Mouse (Mus musculus) kidney, embryonic 14.5 days (tissue): ENCODE results near the gene Tcte2. TPM values are rescaled to one million over a fixed set of nuclear protein-coding genes. Genes with fewer than 3 reads are reported as not detected.

ENCODE experiments used
- ATAC-seq: fragments of 200-750 bp; cut with Nextera tagmentation; 2 replicates; pipeline ENCODE4 v1.8.0; 2017; ENCODE audit warnings: moderate number of reproducible peaks, mild to moderate bottlenecking, moderate TSS enrichment, moderate library complexity; ENCODE audit not compliant: low FRiP score, low TSS enrichment
- H3K27ac ChIP-seq: fragments of 300-500 bp; sonication (generic); 2 replicates; pipeline ENCODE4 v1.5.1; 2014; ENCODE audit warnings: low read depth, mild to moderate bottlenecking, low read length, moderate library complexity, mixed read lengths
- H3K27me3 ChIP-seq: fragments of 300-500 bp; sonication (generic); 2 replicates; pipeline ENCODE4 v1.6.1; 2014; ENCODE audit warnings: mild to moderate bottlenecking, low read length; ENCODE audit not compliant: control insufficient read depth, insufficient read depth
- H3K36me3 ChIP-seq: fragments of 300-500 bp; sonication (generic); 2 replicates; pipeline ENCODE4 v1.6.1; 2014; ENCODE audit warnings: low read length, mixed read lengths; ENCODE audit not compliant: control insufficient read depth, insufficient read depth
- H3K4me1 ChIP-seq: fragments of 300-500 bp; sonication (generic); 2 replicates; pipeline ENCODE4 v1.6.1; 2014; ENCODE audit warnings: low read length, mixed read lengths; ENCODE audit not compliant: control insufficient read depth, insufficient read depth
- H3K4me2 ChIP-seq: fragments of 300-500 bp; sonication (generic); replicated peaks from 2 replicates; pipeline ENCODE4 v1.6.1; 2014; ENCODE audit warnings: low read depth, mild to moderate bottlenecking, low read length
- H3K4me3 ChIP-seq: fragments of 300-500 bp; sonication (generic); 2 replicates; pipeline ENCODE4 v1.5.1; 2014; ENCODE audit warnings: mild to moderate bottlenecking, low read length
- H3K9ac ChIP-seq: fragments of 300-500 bp; sonication (generic); 2 replicates; pipeline ENCODE4 v1.6.1; 2014; ENCODE audit warnings: low read depth, mild to moderate bottlenecking, low read length, moderate library complexity
- H3K9me3 ChIP-seq: fragments of 300-500 bp; sonication (generic); 2 replicates; pipeline ENCODE4 v1.6.1; 2016; ENCODE audit warnings: low read length; ENCODE audit not compliant: control insufficient read depth
- WGBS: fragments of 180-500 bp; shearing (Covaris S2); extraction: QIAGEN DNeasy Blood & Tissue Kit; methylation state at CpG from one replicate; pipeline ENCODE4 v1.1.7; 2014; 5-methylcytosine and 5-hydroxymethylcytosine counted together
- polyA plus RNA-seq: library from polyadenylated mRNA; unstranded; fragments of >200 nt; fragmentation: Nextera tagmentation; extraction: Ambion mirVana; gene quantifications from 2 replicates; pipeline ENCODE4 v1.2.1, GENCODE M21; 2014

The Tcte2 gene
- polyA plus RNA-seq, 1 experiment from 2014 or later = 3.4 TPM

- 47% methylated on average over 9 of the region's 9 CpGs for WGBS
- ATAC-seq = no peak
- no peak overlapping the region for H3K4me3 ChIP-seq
- no peak overlapping the region for H3K9ac ChIP-seq
- no peak overlapping the region for H3K4me2 ChIP-seq
- no peak overlapping the region for H3K27ac ChIP-seq
- H3K4me1 ChIP-seq = peaks cover 21% of the 10 kb centered on the region; the same call in 1 of the 2 replicates
- no peaks in the 10 kb centered on the region for H3K27me3 ChIP-seq
- H3K36me3 ChIP-seq = no peaks in the 10 kb centered on the region
- H3K9me3 ChIP-seq = no peaks in the 10 kb centered on the region
Observed at GRCm38 (mm10) chr17:13703611-13704320, 57.9 kb downstream of the Tcte2 start.

- H3K4me3 ChIP-seq = no peak overlapping the region
- WGBS = 16% methylated on average over 4 of the region's 4 CpGs
- H3K36me3 ChIP-seq = no peaks in the 10 kb centered on the region
- H3K27me3 ChIP-seq = no peaks in the 10 kb centered on the region
- H3K9me3 ChIP-seq = no peaks in the 10 kb centered on the region
- peak overlapping the region; percentile 8; the same call in 1 of the 2 replicates for H3K9ac ChIP-seq
- no peak overlapping the region for H3K4me2 ChIP-seq
- peak overlapping the region; percentile 49; the same call in 1 of the 2 replicates for H3K27ac ChIP-seq
- H3K4me1 ChIP-seq = peaks cover 19% of the 10 kb centered on the region; the same call in 1 of the 2 replicates
- peak; percentile 94 for ATAC-seq
Observed at GRCm38 (mm10) chr17:13700131-13701016, 61.3 kb downstream of the Tcte2 start.

GRCm38 (mm10) chr17:13699716-13700115 is 61.9 kb downstream of the Tcte2 start:
- Histone ChIP-seq H3K9ac (no peak overlapping the region), H3K36me3 (no peaks in the 10 kb centered on the region), H3K4me3 (no peak overlapping the region), H3K27ac (peak overlapping the region; percentile 49; the same call in 1 of the 2 replicates), H3K4me2 (no peak overlapping the region), H3K4me1 (peaks cover 17% of the 10 kb centered on the region; the same call in 1 of the 2 replicates), H3K9me3 (no peaks in the 10 kb centered on the region), H3K27me3 (no peaks in the 10 kb centered on the region)
- 40% methylated on average over 7 of the region's 7 CpGs for WGBS
- ATAC-seq = peak; percentile 5; the same call in 1 of the 2 replicates

- H3K27ac ChIP-seq = no peak overlapping the region
- no peak overlapping the region for H3K4me2 ChIP-seq
- H3K4me3 ChIP-seq = no peak overlapping the region
- H3K4me1 ChIP-seq = peaks cover 17% of the 10 kb centered on the region; the same call in 1 of the 2 replicates
- no peaks in the 10 kb centered on the region for H3K36me3 ChIP-seq
- no peaks in the 10 kb centered on the region for H3K27me3 ChIP-seq
- no peak for ATAC-seq
- no peak overlapping the region for H3K9ac ChIP-seq
- no peaks in the 10 kb centered on the region for H3K9me3 ChIP-seq
- WGBS = 85% methylated on average over 4 of the region's 4 CpGs
Observed at GRCm38 (mm10) chr17:13698194-13698593, 63.4 kb downstream of the Tcte2 start.

GRCm38 (mm10) chr17:13697646-13698045 is 64.0 kb downstream of the Tcte2 start:
- no peaks in the 10 kb centered on the region for H3K9me3 ChIP-seq
- 80% methylated on average over 2 of the region's 2 CpGs for WGBS
- H3K9ac ChIP-seq = no peak overlapping the region
- no peaks in the 10 kb centered on the region for H3K27me3 ChIP-seq
- H3K4me2 ChIP-seq = no peak overlapping the region
- H3K27ac ChIP-seq = no peak overlapping the region
- peaks cover 17% of the 10 kb centered on the region; the same call in 1 of the 2 replicates for H3K4me1 ChIP-seq
- H3K4me3 ChIP-seq = no peak overlapping the region
- ATAC-seq = no peak
- no peaks in the 10 kb centered on the region for H3K36me3 ChIP-seq

GRCm38 (mm10) chr17:13695881-13696280 is 65.7 kb downstream of the Tcte2 start:
- H3K27me3 ChIP-seq = no peaks in the 10 kb centered on the region
- H3K9ac ChIP-seq = no peak overlapping the region
- H3K9me3 ChIP-seq = no peaks in the 10 kb centered on the region
- WGBS = 75% methylated on average over 5 of the region's 5 CpGs
- no peak for ATAC-seq
- no peak overlapping the region for H3K4me2 ChIP-seq
- no peak overlapping the region for H3K27ac ChIP-seq
- H3K4me3 ChIP-seq = no peak overlapping the region
- peaks cover 16% of the 10 kb centered on the region; the same call in 1 of the 2 replicates for H3K4me1 ChIP-seq
- H3K36me3 ChIP-seq = no peaks in the 10 kb centered on the region

- Histone ChIP-seq H3K4me1 (peaks cover 9% of the 10 kb centered on the region; the same call in 1 of the 2 replicates), H3K9me3 (no peaks in the 10 kb centered on the region), H3K27me3 (no peaks in the 10 kb centered on the region), H3K36me3 (no peaks in the 10 kb centered on the region), H3K4me2 (no peak overlapping the region), H3K27ac (no peak overlapping the region), H3K4me3 (no peak overlapping the region), H3K9ac (no peak overlapping the region)
- 82% methylated on average over 2 of the region's 2 CpGs for WGBS
- no peak for ATAC-seq
Observed at GRCm38 (mm10) chr17:13695211-13695610, 66.4 kb downstream of the Tcte2 start.

- no peak overlapping the region for H3K9ac ChIP-seq
- H3K36me3 ChIP-seq = no peaks in the 10 kb centered on the region
- H3K9me3 ChIP-seq = no peaks in the 10 kb centered on the region
- WGBS = 88% methylated on average over 1 of the region's 1 CpGs
- no peaks in the 10 kb centered on the region for H3K27me3 ChIP-seq
- no peak overlapping the region for H3K4me3 ChIP-seq
- no peak for ATAC-seq
- H3K4me1 ChIP-seq = no peaks in the 10 kb centered on the region; the same call in 1 of the 2 replicates
- H3K4me2 ChIP-seq = no peak overlapping the region
- H3K27ac ChIP-seq = no peak overlapping the region
Observed at GRCm38 (mm10) chr17:13694181-13694580, 67.4 kb downstream of the Tcte2 start.
